ENCODE assay signal across 15 mouse cellular contexts in genomic region chr6:72891238-72891637, GRCm38 (mm10). TPM values are rescaled to one million over a fixed set of nuclear protein-coding genes. Genes with fewer than 3 reads are reported as not detected.
A peak's percentile ranks its signal among the peaks of the same experiment; 100 is the strongest.
DNase-seq lines count a peak whose midpoint lies in the region; ATAC-seq and TF ChIP-seq lines count a peak whose summit lies in the region.
"Had no signal": no experiment of that assay in that cellular context is flagged by ENCODE, and none has a peak within 500 bp of the region (broad histone marks: within the 10 kb centered on the region; RNA-seq: fewer than 3 reads in every experiment).

No protein-coding gene starts in this region.

- intact Hi-C loops in gastrocnemius, adult 2 months (cut with DNase I) = loop anchor here (5.0 kb wide), 1 partner anchor 39 kb away; no protein-coding TSS in a partner anchor

- H3K9me3 ChIP-seq in megakaryocyte, embryonic 14.5 days = no peaks in the 10 kb centered on the region
- no peaks in the 10 kb centered on the region for H3K9me3 ChIP-seq in neural tube, embryonic 15.5 days (replicated peaks)
- H3K9me3 ChIP-seq: heart, embryonic 15.5 days; limb, embryonic 15.5 days; neural tube, embryonic 12.5 days; stomach, embryonic 15.5 days had no signal

- no peak overlapping the region for H3K4me3 ChIP-seq in gastrocnemius, adult 2 months
- no peak overlapping the region for H3K4me3 ChIP-seq in layer of hippocampus, adult 2 months
- peak overlapping the region; percentile 1 for H3K4me3 ChIP-seq in megakaryocyte, embryonic 14.5 days (replicated peaks)
- no peak overlapping the region for H3K4me3 ChIP-seq in neural tube, embryonic 15.5 days (replicated peaks)
- H3K4me3 ChIP-seq: heart, embryonic 15.5 days; limb, embryonic 15.5 days; neural tube, embryonic 12.5 days; stomach, embryonic 15.5 days had no signal

- peaks cover 51% of the 10 kb centered on the region for H3K36me3 ChIP-seq in megakaryocyte, embryonic 14.5 days (replicated peaks; ENCODE audit: low read length)
- no peaks in the 10 kb centered on the region for H3K36me3 ChIP-seq in neural tube, embryonic 15.5 days
- H3K36me3 ChIP-seq: limb, embryonic 15.5 days; neural tube, embryonic 12.5 days; stomach, embryonic 15.5 days had no signal

- DNase-seq in gastrocnemius, adult 2 months = peak; percentile 76
- DNase-seq in gastrocnemius, postnatal 10 days = no peak
- DNase-seq in layer of hippocampus, adult 2 months (ENCODE audit: low spot score in 2 of 2) = no peak
- DNase-seq in layer of hippocampus, adult 8-10 months (ENCODE audit: low spot score in 2 of 2) = no peak
- peak; percentile 66 for DNase-seq in skeletal muscle tissue, adult 2 months (ENCODE audit: low read depth, low spot score)
- DNase-seq: cerebellum, postnatal 36 days had no signal

- H3K4me1 ChIP-seq in megakaryocyte, embryonic 14.5 days = peaks cover 72% of the 10 kb centered on the region
- peaks cover 26% of the 10 kb centered on the region for H3K4me1 ChIP-seq in neural tube, embryonic 15.5 days
- H3K4me1 ChIP-seq: neural tube, embryonic 12.5 days had no signal

- WGBS in neural tube, embryonic 15.5 days = 94% methylated on average over 2 of the region's 2 CpGs

- no peak overlapping the region for H3K9ac ChIP-seq in neural tube, embryonic 15.5 days (replicated peaks)
- H3K9ac ChIP-seq: heart, embryonic 15.5 days; limb, embryonic 15.5 days; neural tube, embryonic 12.5 days; stomach, embryonic 15.5 days had no signal

- ATAC-seq in megakaryocyte, adult 5-6 weeks (ENCODE audit: poor library complexity, severe bottlenecking) = no peak
- ATAC-seq in neural tube, embryonic 15.5 days (ENCODE audit: low FRiP score) = no peak
- ATAC-seq: midbrain, embryonic 16.5 days had no signal

- peak; percentile 60 for TF ChIP-seq CTCF in gastrocnemius, adult 2 months (IDR thresholded peaks at IDR 0.05)
- peak; percentile 61 for TF ChIP-seq CTCF in layer of hippocampus, adult 2 months (conservative IDR thresholded peaks at IDR 0.05)

- H3K27me3 ChIP-seq in megakaryocyte, embryonic 14.5 days (replicated peaks) = no peaks in the 10 kb centered on the region
- no peaks in the 10 kb centered on the region for H3K27me3 ChIP-seq in neural tube, embryonic 15.5 days (replicated peaks)
- H3K27me3 ChIP-seq: heart, embryonic 15.5 days; limb, embryonic 15.5 days; neural tube, embryonic 12.5 days; stomach, embryonic 15.5 days had no signal

- peak overlapping the region; percentile 38; the same call in 1 of the 2 replicates for H3K27ac ChIP-seq in gastrocnemius, adult 2 months
- no peak overlapping the region for H3K27ac ChIP-seq in layer of hippocampus, adult 2 months
- H3K27ac ChIP-seq in neural tube, embryonic 15.5 days (replicated peaks) = no peak overlapping the region
- H3K27ac ChIP-seq: heart, embryonic 15.5 days; limb, embryonic 15.5 days; macrophage; neural tube, embryonic 12.5 days; stomach, embryonic 15.5 days had no signal

- no peak overlapping the region for H3K4me2 ChIP-seq in neural tube, embryonic 15.5 days
- H3K4me2 ChIP-seq: heart, embryonic 15.5 days; limb, embryonic 15.5 days; neural tube, embryonic 12.5 days; stomach, embryonic 15.5 days had no signal

RNA-seq across cellular contexts. Expression of gene Kcmf1, which starts 8.5 kb away (rescaled TPM):
- 100 to 1,000 TPM; 155 to 192 TPM for total RNA-seq in gastrocnemius, adult 2 months (2021)
- 10 to 100 TPM; 84.0 to 87.2 TPM for total RNA-seq in gastrocnemius, postnatal 10 days (2021)
- 10 to 100 TPM; 57.8 to 64.1 TPM for total RNA-seq in layer of hippocampus, adult 2 months (2021)
- total RNA-seq in layer of hippocampus, adult 8-10 months (2022) = 10 to 100 TPM; 57.9 to 64.6 (median 62.4) TPM
- polyA plus RNA-seq in megakaryocyte, embryonic 14.5 days (2012; ENCODE audit: insufficient read depth, low replicate concordance) = 10.2 and 91.5 TPM in 2 replicates
- 81.0 and 110 TPM in 2 replicates for total RNA-seq in megakaryocyte, adult 5-6 weeks (2015)
- total RNA-seq in megakaryocyte, adult 5-6 weeks (2017) = 100 and 110 TPM in 2 replicates
- polyA plus RNA-seq in neural tube, embryonic 15.5 days (2015; fragmentation: Nextera tagmentation; extraction: Ambion mirVana) = 36.5 and 40.9 TPM in 2 replicates

Comparison
In these comparisons a context has a peak if more than half of its experiments do, and no peak if none do; other contexts are left out.
1. DNase-seq: peak in gastrocnemius, adult 2 months (single experiment) and skeletal muscle tissue, adult 2 months (single experiment); none in gastrocnemius, postnatal 10 days (single experiment), layer of hippocampus, adult 2 months (0 of 2) and layer of hippocampus, adult 8-10 months (0 of 2).